Mouse (Mus musculus) liver, embryonic 11.5 days (tissue): Measurements from ENCODE around the gene Ap2m1. TPM values are rescaled to one million over a fixed set of nuclear protein-coding genes. Genes with fewer than 3 reads are reported as not detected.
A peak's percentile ranks its signal among the peaks of the same experiment; 100 is the strongest.

Experiments used
- ATAC-seq: fragments of 200-750 bp; cut with Nextera tagmentation; replicated peaks from 2 replicates; pipeline ENCODE4 v1.8.0; 2017; ENCODE audit warnings: moderate number of reproducible peaks, mild to moderate bottlenecking, moderate TSS enrichment, moderate library complexity; ENCODE audit not compliant: low FRiP score
- DNase-seq: peaks from one replicate; pipeline ENCODE4 v3.0.0-alpha.2; 2017; ENCODE audit warnings: low spot score
- H3K27ac ChIP-seq: fragments of 300-500 bp; sonication (generic); 2 replicates; pipeline ENCODE4 v1.5.1; 2014; ENCODE audit warnings: mild to moderate bottlenecking, low read depth, low read length, control low read depth
- H3K27me3 ChIP-seq: fragments of 300-500 bp; sonication (generic); replicated peaks from 2 replicates; pipeline ENCODE4 v1.6.1; 2014; ENCODE audit warnings: low read length, mixed read lengths; ENCODE audit not compliant: control insufficient read depth, insufficient read depth
- H3K36me3 ChIP-seq: fragments of 300-500 bp; sonication (generic); 2 replicates; pipeline ENCODE4 v1.6.1; 2014; ENCODE audit warnings: mild to moderate bottlenecking, low read length, moderate library complexity, mixed read lengths; ENCODE audit not compliant: control insufficient read depth, insufficient read depth
- H3K4me1 ChIP-seq: fragments of 300-500 bp; sonication (generic); replicated peaks from 2 replicates; pipeline ENCODE4 v1.6.1; 2014; ENCODE audit warnings: low read length, mixed read lengths; ENCODE audit not compliant: control insufficient read depth, insufficient read depth
- H3K4me2 ChIP-seq: fragments of 300-500 bp; sonication (generic); 2 replicates; pipeline ENCODE4 v1.6.1; 2014; ENCODE audit warnings: mild to moderate bottlenecking, control low read depth, moderate library complexity
- H3K4me3 ChIP-seq: fragments of 300-500 bp; sonication (generic); 2 replicates; pipeline ENCODE4 v1.5.1; 2014; ENCODE audit warnings: low read depth, low read length, control low read depth
- H3K9ac ChIP-seq: fragments of 300-500 bp; sonication (generic); 2 replicates; pipeline ENCODE4 v1.6.1; 2014; ENCODE audit warnings: low read depth, low read length, control low read depth
- H3K9me3 ChIP-seq: fragments of 300-500 bp; sonication (generic); 2 replicates; pipeline ENCODE4 v1.6.1; 2016; ENCODE audit warnings: low read length, inconsistent platforms, mixed read lengths; ENCODE audit not compliant: control insufficient read depth
- WGBS: fragments of 180-500 bp; shearing (Covaris S2); extraction: QIAGEN DNeasy Blood & Tissue Kit; methylation state at CpG from one replicate; pipeline ENCODE4 v1.1.7; 2014; 5-methylcytosine and 5-hydroxymethylcytosine counted together
- polyA plus RNA-seq: library from polyadenylated mRNA; unstranded; fragments of >200 nt; fragmentation: Nextera tagmentation; extraction: Ambion mirVana; gene quantifications from 2 replicates; pipeline ENCODE4 v1.2.1, GENCODE M21; 2014

The Ap2m1 gene
- polyA plus RNA-seq, 1 experiment from 2014 or later = 519 TPM

GRCm38 (mm10) chr16:20496671-20497600 lies 38.3 kb upstream of the Ap2m1 start:
- WGBS = 19% methylated on average over 25 of the region's 25 CpGs

DNA sequence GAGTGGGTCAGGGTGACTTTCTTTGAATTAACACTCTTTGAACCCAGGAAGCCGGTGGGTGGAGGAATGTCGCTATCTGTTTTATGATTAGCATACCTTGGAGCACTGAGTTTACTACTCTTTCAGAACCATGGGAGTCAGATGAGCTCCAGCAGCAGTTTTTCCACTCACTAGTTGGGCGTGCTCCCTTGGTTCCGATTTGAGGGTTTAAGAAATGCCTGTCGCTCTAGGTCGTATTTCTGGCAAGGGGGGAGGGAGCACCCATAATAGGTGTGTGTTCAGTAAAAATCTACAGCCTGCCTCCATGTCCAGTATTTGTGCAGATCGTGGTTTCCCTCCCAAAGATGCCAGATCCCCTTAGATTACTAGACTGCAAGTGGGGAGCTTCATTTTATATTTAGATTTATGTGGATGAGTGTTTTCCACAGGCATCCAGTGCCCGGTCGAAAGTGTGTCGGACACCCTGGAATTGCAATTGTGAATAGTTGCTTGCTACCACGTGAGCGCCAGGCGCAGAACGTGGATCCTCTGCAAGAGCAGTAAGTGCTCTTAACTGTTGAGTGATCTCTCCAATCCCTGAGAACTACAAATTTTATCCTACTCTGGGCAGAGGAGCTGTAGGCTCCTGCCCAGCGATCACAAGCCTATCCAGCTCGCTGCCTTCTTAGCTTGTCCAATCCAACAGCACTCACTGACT lies 37.1 kb upstream of the Ap2m1 start:
- no peaks in the 10 kb centered on the region for H3K9me3 ChIP-seq
- H3K36me3 ChIP-seq = peaks cover 21% of the 10 kb centered on the region
- H3K4me3 ChIP-seq = peak overlapping the region; percentile 89
- no peaks in the 10 kb centered on the region for H3K27me3 ChIP-seq
- peak overlapping the region; percentile 64 for H3K27ac ChIP-seq
- H3K4me1 ChIP-seq = peaks cover 5% of the 10 kb centered on the region
- 13% methylated on average over 16 of the region's 16 CpGs for WGBS
- ATAC-seq = no peak
- H3K4me2 ChIP-seq = peak overlapping the region; percentile 75
- peak overlapping the region; percentile 91 for H3K9ac ChIP-seq
- DNase-seq = no peak

More at GRCm38 (mm10) chr16:20496671-20497600, 38.3 kb upstream of the Ap2m1 start:
- Histone ChIP-seq H3K9me3 (no peaks in the 10 kb centered on the region), H3K4me3 (peak overlapping the region; percentile 48), H3K36me3 (peaks cover 9% of the 10 kb centered on the region), H3K4me2 (peak overlapping the region; percentile 82), H3K4me1 (peaks cover 5% of the 10 kb centered on the region), H3K27ac (no peak overlapping the region), H3K9ac (peak overlapping the region; percentile 49), H3K27me3 (no peaks in the 10 kb centered on the region)
- ATAC-seq (peak; percentile 34), DNase-seq (peak; percentile 60)

DNA sequence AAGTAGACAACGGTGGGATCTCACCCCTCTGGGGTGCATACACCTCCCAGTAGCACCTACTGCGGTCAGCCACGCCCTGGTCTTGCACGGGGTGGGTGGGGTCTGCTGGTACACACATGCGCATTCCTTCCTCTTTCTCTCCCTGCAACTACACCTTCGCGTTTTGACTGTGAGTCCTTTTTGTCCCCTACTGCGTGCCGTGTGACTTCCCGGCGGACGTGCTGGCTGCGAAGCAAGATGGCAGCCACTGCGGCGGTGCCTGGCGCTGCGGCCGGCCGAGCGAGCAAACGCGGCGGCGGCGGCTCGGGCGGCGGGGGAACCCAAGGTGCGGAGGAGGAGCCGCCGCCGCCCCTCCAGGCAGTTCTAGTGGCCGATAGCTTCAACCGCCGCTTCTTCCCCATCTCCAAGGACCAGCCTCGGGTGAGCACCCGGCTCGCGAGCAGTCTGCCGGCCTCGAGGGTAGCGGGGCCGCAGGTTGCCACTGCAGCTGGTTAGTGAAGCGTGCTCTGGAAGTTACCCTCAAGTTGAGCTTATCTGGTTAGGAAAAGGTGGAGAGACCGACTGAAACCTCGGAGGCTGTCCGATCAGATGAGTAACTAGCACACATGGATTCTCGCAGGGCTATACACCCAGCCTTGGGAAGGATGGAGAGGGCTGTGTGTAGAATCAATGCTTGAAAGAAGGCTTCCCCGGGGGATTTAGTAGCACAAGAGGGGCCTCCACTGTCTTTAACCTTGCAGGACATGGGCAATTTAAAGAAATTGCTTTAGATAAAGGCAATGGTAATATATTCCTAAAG lies 36.4 kb upstream of the Ap2m1 start, which contains the start of gene Eif2b5:
Gene Eif2b5, plus strand, starts transcription at position 141 of the 799 bp plus-strand sequence.
- H3K36me3 ChIP-seq = peaks cover 28% of the 10 kb centered on the region
- peak; percentile 95 for ATAC-seq
- peak within 1 kb of the TSS; percentile 89 for H3K4me3 ChIP-seq
- H3K27me3 ChIP-seq = no peaks in the 10 kb centered on the region
- H3K9ac ChIP-seq = peak within 1 kb of the TSS; percentile 91
- peaks cover 5% of the 10 kb centered on the region for H3K4me1 ChIP-seq
- under 1% methylated on average over 49 of the region's 49 CpGs for WGBS
- no peaks in the 10 kb centered on the region for H3K9me3 ChIP-seq
- peak within 1 kb of the TSS; percentile 75 for H3K4me2 ChIP-seq
- H3K27ac ChIP-seq = peak within 1 kb of the TSS; percentile 73
- peak; percentile 89 for DNase-seq

DNA sequence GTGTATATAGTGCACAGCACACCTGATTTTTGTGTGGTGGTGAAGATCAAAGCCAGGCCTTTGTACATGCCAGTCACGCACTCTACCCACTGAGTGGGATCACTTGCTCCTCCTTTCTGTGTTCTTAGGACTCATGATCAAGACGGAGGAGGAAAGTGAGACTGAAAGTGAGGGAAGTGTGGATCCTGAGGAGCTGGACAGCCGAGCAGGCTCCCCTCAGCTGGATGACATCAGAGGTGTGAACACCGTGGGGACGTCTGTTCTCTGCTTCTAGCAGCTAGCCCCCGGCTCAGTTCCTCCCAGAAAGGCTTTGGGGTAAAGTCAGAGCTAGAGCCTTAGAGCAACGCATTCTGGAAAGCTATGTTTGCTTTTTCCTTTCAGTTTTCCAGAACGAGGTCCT lies 29.3 kb upstream of the Ap2m1 start:
- no peaks in the 10 kb centered on the region for H3K27me3 ChIP-seq

DNA sequence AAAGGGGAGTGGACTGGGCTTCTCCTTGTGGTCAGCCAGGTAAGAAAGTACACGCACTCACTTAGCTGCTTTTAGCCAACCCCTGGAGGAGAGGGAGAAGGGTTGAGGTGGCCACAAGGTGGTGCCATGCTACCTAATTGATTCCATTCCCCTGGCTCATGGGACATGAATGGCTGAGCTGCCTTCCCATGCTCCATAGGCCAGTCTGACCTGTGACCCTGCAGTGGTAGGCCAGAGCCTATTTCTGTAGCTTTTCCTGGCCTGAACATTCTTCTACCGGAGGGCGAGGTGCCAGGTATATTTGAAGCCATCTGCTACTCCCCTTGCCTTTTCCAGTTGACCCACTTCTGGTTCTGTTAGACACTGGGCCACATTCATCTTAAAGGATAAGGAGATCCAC lies 25.9 kb upstream of the Ap2m1 start:
- H3K27me3 ChIP-seq = no peaks in the 10 kb centered on the region
- no peaks in the 10 kb centered on the region for H3K9me3 ChIP-seq
- ATAC-seq (peak; percentile 66), DNase-seq (no peak)
- whole genome bisulfite sequencing = 97% methylated on average over 3 of the region's 3 CpGs
- H3K4me2 ChIP-seq = no peak overlapping the region
- no peak overlapping the region for H3K4me3 ChIP-seq
- H3K36me3 ChIP-seq = peaks cover 63% of the 10 kb centered on the region
- H3K27ac ChIP-seq = no peak overlapping the region
- H3K4me1 ChIP-seq = no peaks in the 10 kb centered on the region
- no peak overlapping the region for H3K9ac ChIP-seq

More for the DNA sequence above, 29.3 kb upstream of the Ap2m1 start:
- H3K27ac ChIP-seq = no peak overlapping the region
- no peak for ATAC-seq
- no peak overlapping the region for H3K4me3 ChIP-seq
- H3K9me3 ChIP-seq = no peaks in the 10 kb centered on the region
- DNase-seq = no peak
- no peak overlapping the region for H3K9ac ChIP-seq
- H3K4me2 ChIP-seq = no peak overlapping the region
- peaks cover 85% of the 10 kb centered on the region for H3K36me3 ChIP-seq
- 88% methylated on average over 8 of the region's 8 CpGs for WGBS
- no peaks in the 10 kb centered on the region for H3K4me1 ChIP-seq

- Histone ChIP-seq H3K4me1 (no peaks in the 10 kb centered on the region), H3K27ac (no peak overlapping the region), H3K4me3 (no peak overlapping the region), H3K36me3 (peaks cover 45% of the 10 kb centered on the region), H3K4me2 (no peak overlapping the region), H3K27me3 (no peaks in the 10 kb centered on the region), H3K9ac (no peak overlapping the region), H3K9me3 (no peaks in the 10 kb centered on the region)
- no peak for DNase-seq
- 85% methylated on average over 7 of the region's 7 CpGs for WGBS
- ATAC-seq = no peak
These were observed 23.9 kb upstream of the Ap2m1 start for GRCm38 (mm10) chr16:20511277-20511847.

DNA sequence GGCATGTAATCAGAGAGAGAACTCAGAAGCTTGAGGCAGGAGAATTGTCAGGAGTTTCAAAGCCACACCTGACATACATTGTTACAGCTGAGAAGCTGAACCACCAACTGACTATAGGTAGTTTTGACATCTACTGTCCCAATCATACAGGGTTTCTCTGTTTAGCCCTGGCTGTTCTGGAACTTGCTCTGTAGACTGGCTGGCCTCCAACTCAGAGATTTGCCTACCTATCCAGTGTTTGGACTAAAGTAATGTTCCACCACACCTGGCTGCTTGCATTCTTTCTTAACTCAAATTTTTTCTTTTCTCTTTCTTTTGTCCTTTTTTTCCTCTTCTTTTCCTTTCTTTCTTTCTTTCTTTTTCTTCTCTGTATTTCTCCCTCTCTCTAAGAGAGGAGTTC lies 19.2 kb upstream of the Ap2m1 start:
- H3K9me3 ChIP-seq = no peaks in the 10 kb centered on the region
- peak overlapping the region; percentile 96 for H3K4me3 ChIP-seq
- H3K27me3 ChIP-seq = no peaks in the 10 kb centered on the region
- H3K4me1 ChIP-seq = peaks cover 6% of the 10 kb centered on the region; the same call in 1 of the 2 replicates
- ATAC-seq = no peak
- peak overlapping the region; percentile 95 for H3K9ac ChIP-seq
- peak overlapping the region; percentile 85; the same call in 1 of the 2 replicates for H3K27ac ChIP-seq
- H3K36me3 ChIP-seq = peaks cover 10% of the 10 kb centered on the region; the same call in 1 of the 2 replicates
- no peak for DNase-seq
- H3K4me2 ChIP-seq = peak overlapping the region; percentile 91

GRCm38 (mm10) chr16:20516726-20517201 lies 18.5 kb upstream of the Ap2m1 start, which contains the start of gene Dvl3:
Dvl3 (plus strand) TSS chr16:20516982.
- DNase-seq = peak; percentile 88
- Histone ChIP-seq H3K4me1 (peaks cover 6% of the 10 kb centered on the region; the same call in 1 of the 2 replicates), H3K27ac (peak within 1 kb of the TSS; percentile 85), H3K9ac (peak within 1 kb of the TSS; percentile 95), H3K36me3 (peaks cover 2% of the 10 kb centered on the region; the same call in 1 of the 2 replicates), H3K4me2 (peak within 1 kb of the TSS; percentile 91), H3K9me3 (no peaks in the 10 kb centered on the region), H3K4me3 (peak within 1 kb of the TSS; percentile 96), H3K27me3 (no peaks in the 10 kb centered on the region)
- ATAC-seq = peak; percentile 95
- WGBS = under 1% methylated on average over 53 of the region's 55 CpGs
